Mouse (Mus musculus) hindbrain, embryonic 11.5 days (tissue): ENCODE measurements at regions not wholly inside any gene's neighbourhood (a gene's known extent, or its start where the extent isn't known, plus 50 kb on each side); places are given as distances from the start of the nearest gene placed in this dataset.

Source experiments
- ATAC-seq: fragments of 200-750 bp; cut with Nextera tagmentation; 2 replicates; pipeline ENCODE4 v1.8.0; 2017; ENCODE audit warnings: mild to moderate bottlenecking, moderate TSS enrichment, moderate library complexity; ENCODE audit not compliant: low FRiP score
- DNase-seq: peaks from one replicate; pipeline ENCODE4 v3.0.0-alpha.2; 2015; ENCODE audit warnings: low spot score
- H3K27ac ChIP-seq: fragments of 300-500 bp; sonication (generic); 2 replicates; pipeline ENCODE4 v1.5.1; 2014; ENCODE audit warnings: mild to moderate bottlenecking, low read depth, low read length
- H3K27me3 ChIP-seq: fragments of 300-500 bp; sonication (generic); 2 replicates; pipeline ENCODE4 v1.6.1; 2014; ENCODE audit warnings: mild to moderate bottlenecking, low read length, moderate library complexity, mixed read lengths; ENCODE audit not compliant: control insufficient read depth, insufficient read depth
- H3K36me3 ChIP-seq: fragments of 300-500 bp; sonication (generic); 2 replicates; pipeline ENCODE4 v1.6.1; 2014; ENCODE audit warnings: mild to moderate bottlenecking, low read length, moderate library complexity, mixed read lengths; ENCODE audit not compliant: control insufficient read depth, insufficient read depth
- H3K4me1 ChIP-seq: fragments of 300-500 bp; sonication (generic); replicated peaks from 2 replicates; pipeline ENCODE4 v1.6.1; 2014; ENCODE audit warnings: low read length, mixed read lengths; ENCODE audit not compliant: control insufficient read depth, insufficient read depth
- H3K4me2 ChIP-seq: fragments of 300-500 bp; sonication (generic); replicated peaks from 2 replicates; pipeline ENCODE4 v1.6.1; 2014; ENCODE audit warnings: mild to moderate bottlenecking, low read depth, low read length
- H3K4me3 ChIP-seq: fragments of 300-500 bp; sonication (generic); 2 replicates; pipeline ENCODE4 v1.5.1; 2014; ENCODE audit warnings: low read depth, low read length
- H3K9ac ChIP-seq: fragments of 300-500 bp; sonication (generic); 2 replicates; pipeline ENCODE4 v1.6.1; 2014; ENCODE audit warnings: low read depth, low read length
- H3K9me3 ChIP-seq: fragments of 300-500 bp; sonication (generic); 2 replicates; pipeline ENCODE4 v1.6.1; 2016; ENCODE audit warnings: low read length; ENCODE audit not compliant: control insufficient read depth
- WGBS: fragments of 180-500 bp; shearing (Covaris S2); extraction: QIAGEN DNeasy Blood & Tissue Kit; methylation state at CpG from one replicate; pipeline ENCODE4 v1.1.7; 2014; 5-methylcytosine and 5-hydroxymethylcytosine counted together

- Histone ChIP-seq H3K4me2 (no peak overlapping the region), H3K36me3 (no peaks in the 10 kb centered on the region), H3K4me3 (no peak overlapping the region), H3K4me1 (no peaks in the 10 kb centered on the region), H3K9me3 (no peaks in the 10 kb centered on the region), H3K9ac (no peak overlapping the region), H3K27ac (no peak overlapping the region), H3K27me3 (no peaks in the 10 kb centered on the region)
- no peak for ATAC-seq
- 96% methylated on average over 3 of the region's 3 CpGs for WGBS
- no peak for DNase-seq
Observed at GRCm38 (mm10) chr5:91294957-91295356, 107.8 kb downstream of the Btc start.

- WGBS: 84% methylated on average over 2 of the region's 2 CpGs
- DNase-seq: no peak
- H3K9ac ChIP-seq: no peak overlapping the region
- no peaks in the 10 kb centered on the region for H3K27me3 ChIP-seq
- no peak overlapping the region for H3K27ac ChIP-seq
- no peak overlapping the region for H3K4me2 ChIP-seq
- ATAC-seq: no peak
- no peaks in the 10 kb centered on the region for H3K9me3 ChIP-seq
- no peaks in the 10 kb centered on the region for H3K4me1 ChIP-seq
- H3K36me3 ChIP-seq: no peaks in the 10 kb centered on the region
- H3K4me3 ChIP-seq: no peak overlapping the region
Observed at GRCm38 (mm10) chr5:91297068-91297467, 105.7 kb downstream of the Btc start.

GRCm38 (mm10) chr5:91302114-91302513 lies 100.7 kb downstream of the Btc start:
- ATAC-seq (no peak), DNase-seq (no peak)
- no peaks in the 10 kb centered on the region for H3K4me1 ChIP-seq
- no peak overlapping the region for H3K27ac ChIP-seq
- H3K36me3 ChIP-seq: no peaks in the 10 kb centered on the region
- no peaks in the 10 kb centered on the region for H3K9me3 ChIP-seq
- no peak overlapping the region for H3K4me3 ChIP-seq
- 94% methylated on average over 17 of the region's 17 CpGs for WGBS
- H3K9ac ChIP-seq: no peak overlapping the region
- no peak overlapping the region for H3K4me2 ChIP-seq
- no peaks in the 10 kb centered on the region for H3K27me3 ChIP-seq

- 86% methylated on average over 9 of the region's 9 CpGs for WGBS
- Histone ChIP-seq H3K4me3 (no peak overlapping the region), H3K27ac (no peak overlapping the region), H3K4me2 (no peak overlapping the region), H3K36me3 (no peaks in the 10 kb centered on the region), H3K9ac (no peak overlapping the region), H3K9me3 (no peaks in the 10 kb centered on the region), H3K27me3 (no peaks in the 10 kb centered on the region), H3K4me1 (no peaks in the 10 kb centered on the region)
- no peak for ATAC-seq
- DNase-seq: no peak
Observed at GRCm38 (mm10) chr5:91302943-91303342, 99.9 kb downstream of the Btc start.

GRCm38 (mm10) chr5:91303702-91304101 lies 99.1 kb downstream of the Btc start:
- H3K36me3 ChIP-seq: no peaks in the 10 kb centered on the region
- ATAC-seq (no peak), DNase-seq (no peak)
- H3K4me2 ChIP-seq: no peak overlapping the region
- H3K9ac ChIP-seq: no peak overlapping the region
- H3K27me3 ChIP-seq: no peaks in the 10 kb centered on the region
- H3K9me3 ChIP-seq: no peaks in the 10 kb centered on the region
- no peak overlapping the region for H3K4me3 ChIP-seq
- 83% methylated on average over 5 of the region's 5 CpGs for WGBS
- H3K4me1 ChIP-seq: no peaks in the 10 kb centered on the region
- H3K27ac ChIP-seq: no peak overlapping the region

GRCm38 (mm10) chr5:91307031-91307430 lies 95.8 kb downstream of the Btc start:
- ATAC-seq (peak; percentile 38; the same call in 1 of the 2 replicates), DNase-seq (no peak)
- Histone ChIP-seq H3K4me1 (no peaks in the 10 kb centered on the region), H3K4me2 (no peak overlapping the region), H3K9ac (no peak overlapping the region), H3K27me3 (no peaks in the 10 kb centered on the region), H3K9me3 (no peaks in the 10 kb centered on the region), H3K4me3 (no peak overlapping the region), H3K27ac (no peak overlapping the region), H3K36me3 (no peaks in the 10 kb centered on the region)
- 75% methylated on average over 3 of the region's 3 CpGs for WGBS
